31 mouse cellular contexts compared by ENCODE assay signal in genomic region chr1:182458556-182458955, GRCm38 (mm10). TPM values are rescaled to one million over a fixed set of nuclear protein-coding genes. Genes with fewer than 3 reads are reported as not detected.
A peak's percentile ranks its signal among the peaks of the same experiment; 100 is the strongest.
DNase-seq lines count a peak whose midpoint lies in the region; ATAC-seq and TF ChIP-seq lines count a peak whose summit lies in the region.
"Had no signal": no experiment of that assay in that cellular context is flagged by ENCODE, and none has a peak within 500 bp of the region (broad histone marks: within the 10 kb centered on the region; RNA-seq: fewer than 3 reads in every experiment).

No protein-coding gene starts in this region.

- H3K4me1 ChIP-seq in cerebellum, adult 2 months (ENCODE audit: control insufficient read depth, insufficient read depth, low read length) = peaks cover 7% of the 10 kb centered on the region
- peaks cover 42% of the 10 kb centered on the region for H3K4me1 ChIP-seq in kidney, embryonic 16.5 days (ENCODE audit: insufficient read depth, low read length)
- H3K4me1 ChIP-seq in liver, embryonic 13.5 days (replicated peaks) = peaks cover 20% of the 10 kb centered on the region
- no peaks in the 10 kb centered on the region for H3K4me1 ChIP-seq in limb, embryonic 10.5 days
- H3K4me1 ChIP-seq: embryonic facial prominence, embryonic 12.5 days; limb, embryonic 15.5 days had no signal

- TF ChIP-seq POLR2A in cerebellum, adult 2 months (IDR thresholded peaks at IDR 0.05; ENCODE audit: borderline replicate concordance, insufficient read depth, low read length) = no peak

- H3K27ac ChIP-seq in cerebellum, adult 2 months (ENCODE audit: insufficient read depth, low read length) = 0 out of 2 replicates have a peak overlapping the region, but pooled peaks have one; percentile 5
- H3K27ac ChIP-seq in kidney, embryonic 16.5 days (ENCODE audit: low read length) = peak overlapping the region; percentile 21; the same call in 1 of the 2 replicates
- H3K27ac ChIP-seq in liver, embryonic 13.5 days = no peak overlapping the region
- H3K27ac ChIP-seq in limb, embryonic 10.5 days = no peak overlapping the region
- H3K27ac ChIP-seq: embryonic facial prominence, embryonic 12.5 days; forebrain, embryonic 15.5 days; heart, adult 2 months; hindbrain, embryonic 14.5 days; limb, embryonic 15.5 days; liver, embryonic 15.5 days; neural tube, embryonic 13.5 days had no signal

- no peaks in the 10 kb centered on the region for H3K27me3 ChIP-seq in cerebellum, adult 2 months (ENCODE audit: control insufficient read depth, insufficient read depth, low read length)
- no peaks in the 10 kb centered on the region for H3K27me3 ChIP-seq in kidney, embryonic 16.5 days (ENCODE audit: insufficient read depth, low read length)
- H3K27me3 ChIP-seq in liver, embryonic 13.5 days = no peaks in the 10 kb centered on the region
- no peaks in the 10 kb centered on the region for H3K27me3 ChIP-seq in limb, embryonic 10.5 days (ENCODE audit: low read depth, poor library complexity, severe bottlenecking)
- H3K27me3 ChIP-seq: CH12.LX; embryonic facial prominence, embryonic 12.5 days; forebrain, embryonic 15.5 days; heart, embryonic 12.5 days; limb, embryonic 15.5 days; liver, embryonic 15.5 days; neural tube, embryonic 13.5 days had no signal

- no peak overlapping the region for H3K9ac ChIP-seq in kidney, embryonic 16.5 days (replicated peaks; ENCODE audit: low read length)
- 0 out of 2 replicates have a peak overlapping the region, but pooled peaks have one; percentile 8 for H3K9ac ChIP-seq in liver, embryonic 13.5 days
- H3K9ac ChIP-seq: embryonic facial prominence, embryonic 12.5 days; forebrain, embryonic 15.5 days; heart, embryonic 12.5 days; hindbrain, embryonic 14.5 days; limb, embryonic 15.5 days; liver, embryonic 15.5 days; lung, embryonic 14.5 days; neural tube, embryonic 13.5 days had no signal

- TF ChIP-seq CTCF in cerebellum, adult 2 months (IDR thresholded peaks at IDR 0.05; ENCODE audit: borderline replicate concordance, insufficient read depth, low read depth, low read length) = no peak

- WGBS in cerebellum, adult 2 months = 68% methylated on average over 19 of the region's 19 CpGs
- WGBS in kidney, embryonic 16.5 days = 56% methylated on average over 19 of the region's 19 CpGs
- WGBS in liver, embryonic 13.5 days (ENCODE audit: insufficient replicate concordance) = 85% methylated on average over 19 of the region's 19 CpGs
- 87% methylated on average over 19 of the region's 19 CpGs for WGBS in limb, embryonic 10.5 days

- H3K36me3 ChIP-seq in kidney, embryonic 16.5 days (ENCODE audit: insufficient read depth, low read length) = peaks cover 33% of the 10 kb centered on the region
- H3K36me3 ChIP-seq in liver, embryonic 13.5 days = peaks cover 24% of the 10 kb centered on the region
- peaks cover 87% of the 10 kb centered on the region for H3K36me3 ChIP-seq in limb, embryonic 10.5 days

- DNase-seq in cerebellum, adult 2 months = no peak
- no peak for DNase-seq in cerebellum, adult 8-10 months
- DNase-seq in kidney, adult 11 months = no peak
- DNase-seq in liver, embryonic 13.5 days = no peak
- DNase-seq in liver = no peak
- no peak for DNase-seq in limb, embryonic 10.5 days (ENCODE audit: low spot score)
- DNase-seq: adrenal gland, adult 2 months; adrenal gland, postnatal 36 days; cerebellum, adult 9-10 months; cerebellum, postnatal 36 days; embryo, embryonic 11 days; gastrocnemius, postnatal 25 days; heart, adult 2 months; heart, postnatal 4 days; kidney, adult 9 months; kidney, postnatal 4 days; left cerebral cortex, postnatal 4 days; lung, embryonic 14.5 days; lung, postnatal 14 days; thymus, postnatal 14 days had no signal

- no peak for ATAC-seq in kidney, embryonic 16.5 days (ENCODE audit: low FRiP score, low TSS enrichment)
- no peak for ATAC-seq in liver, embryonic 13.5 days (ENCODE audit: low read depth)
- ATAC-seq: activated CD4-positive, CD25-positive, alpha-beta regulatory T cell, adult 4 months; forebrain, embryonic 15.5 days; inflammation-experienced regulatory T-cells, adult 6 months had no signal

- H3K4me2 ChIP-seq in kidney, embryonic 16.5 days (replicated peaks; ENCODE audit: low read depth, low read length) = no peak overlapping the region
- no peak overlapping the region for H3K4me2 ChIP-seq in liver, embryonic 13.5 days
- H3K4me2 ChIP-seq: embryonic facial prominence, embryonic 12.5 days; forebrain, embryonic 15.5 days; heart, embryonic 12.5 days; hindbrain, embryonic 14.5 days; limb, embryonic 15.5 days; liver, embryonic 15.5 days; lung, embryonic 14.5 days; neural tube, embryonic 13.5 days had no signal

- no peak overlapping the region for H3K4me3 ChIP-seq in cerebellum, adult 2 months (replicated peaks; ENCODE audit: insufficient read depth, low read depth, low read length)
- no peak overlapping the region for H3K4me3 ChIP-seq in kidney, embryonic 16.5 days (ENCODE audit: low read length)
- no peak overlapping the region for H3K4me3 ChIP-seq in liver, embryonic 13.5 days (replicated peaks)
- no peak overlapping the region for H3K4me3 ChIP-seq in limb, embryonic 10.5 days
- H3K4me3 ChIP-seq: embryonic facial prominence, embryonic 12.5 days; forebrain, embryonic 15.5 days; heart, adult 2 months; heart, embryonic 12.5 days; limb, embryonic 15.5 days; liver, embryonic 15.5 days; neural tube, embryonic 13.5 days had no signal

- no peaks in the 10 kb centered on the region for H3K9me3 ChIP-seq in kidney, embryonic 16.5 days (ENCODE audit: low read length)
- no peaks in the 10 kb centered on the region for H3K9me3 ChIP-seq in liver, embryonic 13.5 days (replicated peaks)
- H3K9me3 ChIP-seq in limb, embryonic 10.5 days (replicated peaks) = no peaks in the 10 kb centered on the region
- H3K9me3 ChIP-seq: embryonic facial prominence, embryonic 12.5 days; forebrain, embryonic 15.5 days; heart, embryonic 12.5 days; limb, embryonic 15.5 days; liver, embryonic 15.5 days; neural tube, embryonic 13.5 days had no signal

RNA-seq across cellular contexts. Expression of gene Trp53bp2, which starts 49.6 kb away (rescaled TPM):
- polyA plus RNA-seq in cerebellum, adult 2 months (2012; rRNA removed) = 21.1 and 25.3 TPM in 2 replicates
- polyA plus RNA-seq in kidney, embryonic 16.5 days (2015; fragmentation: Nextera tagmentation; extraction: Ambion mirVana) = 26.2 and 30.0 TPM in 2 replicates
- 3.1 and 3.8 TPM in 2 replicates for polyA plus RNA-seq in liver, embryonic 13.5 days (2015; fragmentation: Nextera tagmentation; extraction: Ambion mirVana)
- polyA plus RNA-seq in limb, embryonic 10.5 days (2016; fragmentation: Nextera tagmentation; extraction: Ambion mirVana) = 34.3 and 37.1 TPM in 2 replicates

RNA-seq across cellular contexts. Expression of gene Capn2, which starts 58.9 kb away (rescaled TPM):
- polyA plus RNA-seq in cerebellum, adult 2 months (2012; rRNA removed) = 82.6 and 86.9 TPM in 2 replicates
- 136 and 142 TPM in 2 replicates for polyA plus RNA-seq in kidney, embryonic 16.5 days (2015; fragmentation: Nextera tagmentation; extraction: Ambion mirVana)
- 22.2 and 25.2 TPM in 2 replicates for polyA plus RNA-seq in liver, embryonic 13.5 days (2015; fragmentation: Nextera tagmentation; extraction: Ambion mirVana)
- 65.2 and 86.5 TPM in 2 replicates for polyA plus RNA-seq in limb, embryonic 10.5 days (2016; fragmentation: Nextera tagmentation; extraction: Ambion mirVana)

Comparison
In these comparisons a context has a peak if more than half of its experiments do, and no peak if none do; other contexts are left out.
1. H3K27ac ChIP-seq: peak in cerebellum, adult 2 months (single experiment) and kidney, embryonic 16.5 days (single experiment); none in liver, embryonic 13.5 days (single experiment) and limb, embryonic 10.5 days (single experiment).